Mouse (Mus musculus): Measurements from ENCODE around the gene Pcp4l1.

DNA sequence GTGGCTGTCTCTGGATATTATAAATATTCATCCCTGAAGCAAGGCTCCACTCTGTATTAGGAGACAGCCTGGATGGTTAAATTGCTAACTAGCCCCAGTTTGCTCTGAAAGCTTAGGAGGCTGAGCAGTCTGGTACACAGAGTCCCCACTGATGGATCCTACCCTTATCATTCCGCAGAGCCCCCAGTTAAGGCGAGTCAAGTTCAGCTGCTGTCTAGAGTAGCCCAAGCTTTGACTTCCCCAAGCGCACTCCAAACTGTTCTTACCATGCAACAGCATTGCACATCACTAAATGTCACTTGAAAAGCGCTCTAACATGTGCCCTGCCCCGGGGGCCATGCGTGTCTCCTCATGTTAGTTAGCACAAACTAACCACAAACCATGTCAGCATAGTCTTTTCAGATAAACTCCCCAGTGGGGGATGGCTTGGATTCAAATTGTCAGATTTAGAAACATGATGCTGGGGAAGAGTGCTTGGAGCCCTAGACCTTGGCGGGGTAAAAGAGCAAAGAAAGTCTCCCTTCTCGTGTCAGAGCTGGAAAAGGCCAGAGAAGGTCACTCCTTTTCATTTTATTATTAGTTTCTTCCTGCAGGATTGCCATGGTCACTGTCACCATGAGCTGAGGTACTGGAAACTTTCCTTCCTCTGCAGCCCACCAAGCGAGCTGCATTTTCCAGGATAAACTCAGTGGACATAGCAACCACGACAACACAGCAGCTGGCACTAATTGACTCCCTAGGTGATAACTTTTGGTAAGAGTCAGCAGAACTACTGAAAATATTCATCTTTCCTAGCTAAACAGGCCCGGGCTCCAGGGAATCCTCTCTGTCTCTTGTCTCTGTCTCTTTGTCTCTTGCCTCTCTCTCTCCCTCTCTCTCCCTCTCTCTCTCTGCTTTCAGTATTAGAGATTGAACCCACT is 1.9 kb downstream of the Pcp4l1 start:
- no peak for TF ChIP-seq POLR2A (IDR thresholded peaks at IDR 0.05; ENCODE audit: borderline replicate concordance, control insufficient read depth, low read depth, low read length)
- TF ChIP-seq CTCF (IDR thresholded peaks at IDR 0.05; ENCODE audit: control insufficient read depth, insufficient read depth, low read length) = no peak
